Mouse (Mus musculus): Measurements from ENCODE around the gene Hspa1b. TPM values are rescaled to one million over a fixed set of nuclear protein-coding genes. Genes with fewer than 3 reads are reported as not detected.
A peak's percentile ranks its signal among the peaks of the same experiment; 100 is the strongest.
"Not testable (repeated sequence)": the region's sequence is repeated elsewhere in the genome, so short reads cannot be mapped to it uniquely, and the experiment has no call there.

The Hspa1b gene
- polyA plus RNA-seq, 1 experiment: 2.6 TPM

DNA sequence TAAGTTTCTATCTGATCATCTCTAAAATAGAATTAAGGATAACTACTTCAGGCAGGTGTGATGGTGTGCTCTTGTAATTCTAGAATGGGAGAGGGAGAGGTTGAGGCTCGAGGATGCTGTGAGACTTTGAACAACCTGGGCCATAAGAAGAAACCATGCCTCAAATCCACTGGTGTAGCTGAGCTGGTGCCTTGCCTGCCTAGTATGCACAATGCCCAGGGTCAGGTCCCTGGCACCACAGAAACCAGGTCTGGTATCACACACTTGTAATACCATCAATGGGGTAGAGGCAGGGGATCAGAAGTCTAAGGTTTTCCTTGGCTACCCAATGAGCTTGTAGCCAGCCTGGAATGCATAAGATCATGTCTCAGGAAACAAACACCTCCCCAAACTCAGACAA, 3.8 kb upstream of the Hspa1b start:
- TF ChIP-seq CTCF (IDR thresholded peaks at IDR 0.05; ENCODE audit: control insufficient read depth, insufficient read depth, insufficient replicate concordance, low read depth, low read length) (no peak), POLR2A (IDR thresholded peaks at IDR 0.05; ENCODE audit: control insufficient read depth, low read depth, low read length) (no peak)
- Histone ChIP-seq H3K4me3 (ENCODE audit: control insufficient read depth, low read depth, low read length) (no peak overlapping the region), H3K27ac (ENCODE audit: control insufficient read depth, insufficient read depth, low read depth, low read length) (no peak overlapping the region), H3K36me3 (ENCODE audit: control insufficient read depth, insufficient read depth, low read length) (no peaks in the 10 kb centered on the region), H3K27me3 (ENCODE audit: control insufficient read depth, insufficient read depth, low read length) (no peaks in the 10 kb centered on the region), H3K4me1 (ENCODE audit: control insufficient read depth, insufficient read depth, low read length) (peaks cover 8% of the 10 kb centered on the region)

DNA sequence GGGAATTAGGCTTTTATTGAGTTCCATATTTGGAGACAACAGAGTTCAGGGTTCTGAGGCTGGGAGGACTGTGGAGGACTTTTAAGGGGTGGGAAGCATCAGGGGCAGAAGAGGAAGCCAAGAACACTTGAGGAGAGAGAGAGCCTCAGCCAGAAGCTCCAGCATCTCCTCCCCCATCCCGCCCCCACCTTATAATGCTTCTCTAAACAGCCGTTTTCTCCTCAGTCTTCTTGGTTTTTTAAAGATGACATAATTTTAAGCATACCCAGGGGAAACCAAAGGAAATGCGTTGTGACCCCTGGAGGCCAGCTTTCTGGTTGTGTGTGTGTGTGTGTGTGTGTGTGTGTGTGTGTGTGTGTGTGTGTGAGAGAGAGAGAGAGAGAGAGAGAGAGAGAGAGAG, 3.1 kb upstream of the Hspa1b start:
- Histone ChIP-seq H3K27ac (ENCODE audit: control insufficient read depth, insufficient read depth, low read depth, low read length) (no peak overlapping the region), H3K4me1 (ENCODE audit: control insufficient read depth, insufficient read depth, low read length) (peaks cover 8% of the 10 kb centered on the region), H3K4me3 (ENCODE audit: control insufficient read depth, low read depth, low read length) (no peak overlapping the region), H3K36me3 (ENCODE audit: control insufficient read depth, insufficient read depth, low read length) (no peaks in the 10 kb centered on the region), H3K27me3 (ENCODE audit: control insufficient read depth, insufficient read depth, low read length) (no peaks in the 10 kb centered on the region)
- TF ChIP-seq POLR2A (IDR thresholded peaks at IDR 0.05; ENCODE audit: control insufficient read depth, low read depth, low read length): no peak
- TF ChIP-seq CTCF (IDR thresholded peaks at IDR 0.05; ENCODE audit: control insufficient read depth, insufficient read depth, insufficient replicate concordance, low read depth, low read length): no peak

DNA sequence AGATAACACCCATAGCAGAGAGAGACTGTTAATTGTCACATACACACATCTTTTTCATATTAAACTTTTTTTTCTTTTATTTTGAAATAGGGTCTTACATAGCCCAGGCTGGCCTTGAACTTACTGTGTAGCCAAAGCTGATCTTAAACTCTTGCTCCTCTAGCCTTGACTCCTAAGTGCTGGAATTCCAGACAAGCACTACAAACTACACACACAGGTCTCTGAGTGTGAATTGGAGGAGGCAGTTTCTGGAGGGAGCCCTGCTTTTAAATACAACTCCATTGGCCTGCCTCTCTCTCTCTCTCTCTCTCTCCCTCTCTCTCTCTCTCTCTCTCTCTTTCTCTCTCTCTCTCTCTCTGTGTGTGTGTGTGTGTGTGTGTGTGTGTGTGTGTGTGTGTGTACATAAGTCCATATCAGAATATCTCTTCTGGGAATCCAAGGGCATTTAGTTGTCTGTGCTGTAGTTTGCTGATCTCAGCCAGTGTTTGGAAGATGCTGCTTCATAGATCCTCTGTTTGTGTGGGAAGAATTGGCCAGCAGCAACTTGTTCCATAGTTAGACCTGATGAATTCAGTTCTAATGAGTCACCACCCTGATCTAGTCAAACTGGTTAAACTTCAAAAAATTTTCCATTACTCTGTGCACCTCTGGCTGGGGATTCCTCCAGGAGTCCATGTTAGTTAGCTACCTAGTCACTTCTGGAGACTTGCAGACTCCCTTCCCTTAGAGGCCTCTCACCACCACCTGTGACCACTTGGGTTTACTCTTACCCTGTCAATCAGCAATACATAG, 1.9 kb upstream of the Hspa1b start:
- no peaks in the 10 kb centered on the region for H3K27me3 ChIP-seq (ENCODE audit: control insufficient read depth, insufficient read depth, low read length)

DNA sequence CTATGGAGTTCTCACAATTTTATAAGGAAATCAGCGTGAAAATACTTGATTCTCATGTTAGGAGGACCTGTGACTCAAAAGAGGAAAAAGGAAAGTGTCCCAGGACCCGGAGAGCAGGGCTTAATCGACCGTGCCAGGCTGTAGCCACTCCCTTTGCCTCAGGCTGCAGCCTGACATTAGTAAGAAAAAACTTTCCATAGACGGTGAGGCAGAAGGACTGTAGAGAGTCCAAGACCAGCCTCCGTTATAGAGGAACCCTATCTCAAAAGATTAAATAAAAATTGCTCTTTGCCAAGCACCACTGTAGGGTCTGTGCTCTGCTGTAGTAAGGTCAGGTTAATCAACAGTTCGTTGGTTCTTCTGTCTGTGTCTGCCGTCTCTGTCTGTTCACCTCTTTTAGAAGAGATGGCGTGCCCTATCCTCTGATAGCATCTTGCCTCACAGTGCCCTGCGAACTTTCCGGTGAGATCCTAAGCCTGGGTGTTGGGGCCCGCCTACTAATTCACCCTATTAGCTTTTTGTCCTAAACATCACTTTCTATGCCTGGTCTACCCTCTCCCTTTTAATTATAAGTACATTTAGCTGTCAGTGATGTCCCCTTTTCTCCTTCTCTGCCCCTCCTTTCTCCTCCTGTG, 960 bp upstream of the Hspa1b start:
- Histone ChIP-seq H3K36me3 (ENCODE audit: control insufficient read depth, insufficient read depth, low read length) (no peaks in the 10 kb centered on the region), H3K4me1 (ENCODE audit: control insufficient read depth, insufficient read depth, low read length) (peaks cover 8% of the 10 kb centered on the region), H3K27me3 (ENCODE audit: control insufficient read depth, insufficient read depth, low read length) (no peaks in the 10 kb centered on the region), H3K27ac (ENCODE audit: control insufficient read depth, insufficient read depth, low read depth, low read length) (peak overlapping the region; percentile 97), H3K4me3 (ENCODE audit: control insufficient read depth, low read depth, low read length) (peak overlapping the region; percentile 86)
- TF ChIP-seq CTCF (IDR thresholded peaks at IDR 0.05; ENCODE audit: control insufficient read depth, insufficient read depth, insufficient replicate concordance, low read depth, low read length) (no peak), POLR2A (IDR thresholded peaks at IDR 0.05; ENCODE audit: control insufficient read depth, low read depth, low read length) (no peak)

More for the DNA sequence above, 1.9 kb upstream of the Hspa1b start:
- no peaks in the 10 kb centered on the region for H3K36me3 ChIP-seq (ENCODE audit: control insufficient read depth, insufficient read depth, low read length)
- peak overlapping the region; percentile 39 for H3K27ac ChIP-seq (ENCODE audit: control insufficient read depth, insufficient read depth, low read depth, low read length)
- H3K4me3 ChIP-seq (ENCODE audit: control insufficient read depth, low read depth, low read length): no peak overlapping the region
- no peak for TF ChIP-seq POLR2A (IDR thresholded peaks at IDR 0.05; ENCODE audit: control insufficient read depth, low read depth, low read length)
- H3K4me1 ChIP-seq (ENCODE audit: control insufficient read depth, insufficient read depth, low read length): peaks cover 8% of the 10 kb centered on the region

DNA sequence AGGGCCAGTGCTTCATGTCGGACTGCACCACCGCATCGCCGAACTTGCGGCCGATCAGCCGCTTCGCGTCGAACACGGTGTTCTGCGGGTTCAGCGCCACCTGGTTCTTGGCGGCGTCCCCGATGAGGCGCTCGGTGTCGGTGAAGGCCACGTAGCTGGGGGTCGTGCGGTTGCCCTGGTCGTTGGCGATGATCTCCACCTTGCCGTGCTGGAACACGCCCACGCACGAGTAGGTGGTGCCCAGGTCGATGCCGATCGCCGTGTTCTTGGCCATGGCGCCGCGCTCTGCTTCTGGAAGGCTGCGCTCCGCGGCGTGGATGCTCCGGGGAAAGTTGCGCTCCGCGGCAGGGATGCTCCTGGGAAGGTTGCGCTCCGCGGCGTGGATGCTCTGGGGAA, 306 bp downstream of the Hspa1b start:
- not testable (repeated sequence) for H3K27me3 ChIP-seq (ENCODE audit: control insufficient read depth, insufficient read depth, low read length); H3K4me1 ChIP-seq (ENCODE audit: control insufficient read depth, insufficient read depth, low read length); H3K36me3 ChIP-seq (ENCODE audit: control insufficient read depth, insufficient read depth, low read length); H3K27ac ChIP-seq (ENCODE audit: control insufficient read depth, insufficient read depth, low read depth, low read length)
- peak overlapping the region; percentile 46 for H3K4me3 ChIP-seq (ENCODE audit: control insufficient read depth, low read depth, low read length)

DNA sequence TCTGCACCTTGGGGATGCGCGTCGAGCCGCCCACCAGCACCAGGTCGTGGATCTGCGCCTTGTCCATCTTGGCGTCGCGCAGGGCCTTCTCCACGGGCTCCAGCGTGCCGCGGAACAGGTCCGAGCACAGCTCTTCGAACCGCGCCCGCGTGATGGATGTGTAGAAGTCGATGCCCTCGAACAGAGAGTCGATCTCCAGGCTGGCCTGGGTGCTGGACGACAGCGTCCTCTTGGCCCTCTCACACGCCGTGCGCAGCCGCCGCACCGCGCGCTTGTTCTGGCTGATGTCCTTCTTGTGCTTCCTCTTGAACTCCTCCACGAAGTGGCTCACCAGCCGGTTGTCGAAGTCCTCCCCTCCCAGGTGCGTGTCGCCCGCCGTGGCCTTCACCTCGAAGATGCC, 1.1 kb downstream of the Hspa1b start:
- H3K27ac ChIP-seq (ENCODE audit: control insufficient read depth, insufficient read depth, low read depth, low read length); H3K4me3 ChIP-seq (ENCODE audit: control insufficient read depth, low read depth, low read length); H3K27me3 ChIP-seq (ENCODE audit: control insufficient read depth, insufficient read depth, low read length); H3K36me3 ChIP-seq (ENCODE audit: control insufficient read depth, insufficient read depth, low read length); H3K4me1 ChIP-seq (ENCODE audit: control insufficient read depth, insufficient read depth, low read length): not testable (repeated sequence)

DNA sequence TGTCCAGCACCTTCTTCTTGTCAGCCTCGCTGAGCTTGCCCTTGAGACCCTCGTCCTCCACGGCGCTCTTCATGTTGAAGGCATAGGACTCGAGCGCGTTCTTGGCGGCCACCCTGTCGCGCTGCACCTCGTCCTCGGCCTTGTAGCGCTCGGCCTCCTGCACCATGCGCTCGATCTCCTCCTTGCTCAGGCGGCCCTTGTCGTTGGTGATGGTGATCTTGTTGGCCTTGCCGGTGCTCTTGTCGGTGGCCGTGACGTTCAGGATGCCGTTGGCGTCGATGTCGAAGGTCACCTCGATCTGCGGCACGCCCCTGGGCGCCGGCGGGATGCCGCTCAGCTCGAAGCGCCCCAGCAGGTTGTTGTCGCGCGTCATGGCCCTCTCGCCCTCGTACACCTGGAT, 1.7 kb downstream of the Hspa1b start:
- not testable (repeated sequence) for H3K4me3 ChIP-seq (ENCODE audit: control insufficient read depth, low read depth, low read length); H3K27ac ChIP-seq (ENCODE audit: control insufficient read depth, insufficient read depth, low read depth, low read length); H3K4me1 ChIP-seq (ENCODE audit: control insufficient read depth, insufficient read depth, low read length); H3K36me3 ChIP-seq (ENCODE audit: control insufficient read depth, insufficient read depth, low read length); H3K27me3 ChIP-seq (ENCODE audit: control insufficient read depth, insufficient read depth, low read length)

DNA sequence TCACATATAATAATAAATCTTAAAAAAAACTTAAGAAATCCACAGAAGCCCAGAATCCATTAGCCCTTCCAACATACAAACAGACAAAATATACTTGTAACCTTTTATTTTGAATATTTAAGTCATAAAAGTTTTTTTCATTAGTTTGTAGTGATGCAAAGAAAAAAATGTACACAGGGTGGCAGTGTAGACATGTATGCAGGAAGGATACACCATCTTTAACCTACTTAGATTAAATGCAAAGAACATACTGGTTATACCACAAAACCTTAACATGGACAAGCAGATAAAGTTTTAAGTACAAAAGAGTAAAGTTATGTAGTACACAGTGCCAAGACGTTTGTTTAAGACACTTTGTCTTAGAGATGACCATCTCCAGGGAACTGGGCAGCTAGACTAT, 2.7 kb downstream of the Hspa1b start:
- TF ChIP-seq CTCF (IDR thresholded peaks at IDR 0.05; ENCODE audit: control insufficient read depth, insufficient read depth, insufficient replicate concordance, low read depth, low read length) (no peak), POLR2A (IDR thresholded peaks at IDR 0.05; ENCODE audit: control insufficient read depth, low read depth, low read length) (no peak)
- H3K27me3 ChIP-seq (ENCODE audit: control insufficient read depth, insufficient read depth, low read length): no peaks in the 10 kb centered on the region

More for the DNA sequence above, 2.7 kb downstream of the Hspa1b start:
- Histone ChIP-seq H3K27ac (ENCODE audit: control insufficient read depth, insufficient read depth, low read depth, low read length) (no peak overlapping the region), H3K4me1 (ENCODE audit: control insufficient read depth, insufficient read depth, low read length) (peaks cover 12% of the 10 kb centered on the region), H3K36me3 (ENCODE audit: control insufficient read depth, insufficient read depth, low read length) (no peaks in the 10 kb centered on the region), H3K4me3 (ENCODE audit: control insufficient read depth, low read depth, low read length) (no peak overlapping the region)
